Mouse (Mus musculus) kidney, adult 8-10 months (tissue): ENCODE results near the gene Oas1g.
A peak's percentile ranks its signal among the peaks of the same experiment; 100 is the strongest.
"Not testable (repeated sequence)": the region's sequence is repeated elsewhere in the genome, so short reads cannot be mapped to it uniquely, and the experiment has no call there.

Experiments
- DNase-seq, 2 experiments: peaks; one replicate each; pipeline ENCODE4 v3.0.0; 2022

The Oas1g gene

GRCm38 (mm10) chr5:120888294-120888815 lies 942 bp upstream of the Oas1g start:
- not testable (repeated sequence) for DNase-seq

- no peak for DNase-seq
Measured at GRCm38 (mm10) chr5:120887831-120888230, 418 bp upstream of the Oas1g start.

GRCm38 (mm10) chr5:120881681-120882080 lies 5.7 kb downstream of the Oas1g start:
- DNase-seq = not testable (repeated sequence)

GRCm38 (mm10) chr5:120878803-120879202 lies 8.6 kb downstream of the Oas1g start:
- not testable (repeated sequence) for DNase-seq

- DNase-seq = not testable (repeated sequence)
Measured at GRCm38 (mm10) chr5:120877407-120877806, 10.0 kb downstream of the Oas1g start.

- not testable (repeated sequence) for DNase-seq
Measured at GRCm38 (mm10) chr5:120876839-120877238, 10.6 kb downstream of the Oas1g start.

- DNase-seq = no peak
Measured at GRCm38 (mm10) chr5:120871469-120871868, 15.9 kb downstream of the Oas1g start.

GRCm38 (mm10) chr5:120870782-120871181 lies 16.6 kb downstream of the Oas1g start:
- DNase-seq = no peak

GRCm38 (mm10) chr5:120870081-120870480 lies 17.3 kb downstream of the Oas1g start:
- no peak for DNase-seq

- DNase-seq = no peak
Measured at GRCm38 (mm10) chr5:120869436-120870015, 17.9 kb downstream of the Oas1g start.

GRCm38 (mm10) chr5:120865336-120865860 lies 22.0 kb downstream of the Oas1g start:
- peak in 1 of 2 experiments; percentile 19 for DNase-seq

- DNase-seq = no peak
Measured at GRCm38 (mm10) chr5:120861121-120861520, 26.3 kb downstream of the Oas1g start, which contains the start of gene Oas1h. Oas1h (plus strand) TSS chr5:120861421.

GRCm38 (mm10) chr5:120859241-120859640 lies 28.2 kb downstream of the Oas1g start:
- DNase-seq = no peak

- peak; percentile 15 to 60 for DNase-seq
Measured at GRCm38 (mm10) chr5:120849601-120850136, 37.7 kb downstream of the Oas1g start.

- DNase-seq = no peak
Measured at GRCm38 (mm10) chr5:120847067-120847466, 40.3 kb downstream of the Oas1g start, which contains the start of gene Oas1f. Oas1f (plus strand) TSS chr5:120847367.

- peak; percentile 6 to 20 for DNase-seq
Measured at GRCm38 (mm10) chr5:120844713-120845112, 42.7 kb downstream of the Oas1g start.

GRCm38 (mm10) chr5:120836731-120837585 lies 50.5 kb downstream of the Oas1g start:
- peak in 1 of 2 experiments; percentile 62 for DNase-seq

- DNase-seq = no peak
Measured at GRCm38 (mm10) chr5:120833335-120834280, 53.8 kb downstream of the Oas1g start.

- no peak for DNase-seq
Measured at GRCm38 (mm10) chr5:120831031-120831430, 56.4 kb downstream of the Oas1g start.
